Mouse (Mus musculus): ENCODE measurements around the gene Gm21883.
"Not testable (repeated sequence)": the region's sequence is repeated elsewhere in the genome, so short reads cannot be mapped to it uniquely, and the experiment has no call there.

Gm21883 gene

DNA sequence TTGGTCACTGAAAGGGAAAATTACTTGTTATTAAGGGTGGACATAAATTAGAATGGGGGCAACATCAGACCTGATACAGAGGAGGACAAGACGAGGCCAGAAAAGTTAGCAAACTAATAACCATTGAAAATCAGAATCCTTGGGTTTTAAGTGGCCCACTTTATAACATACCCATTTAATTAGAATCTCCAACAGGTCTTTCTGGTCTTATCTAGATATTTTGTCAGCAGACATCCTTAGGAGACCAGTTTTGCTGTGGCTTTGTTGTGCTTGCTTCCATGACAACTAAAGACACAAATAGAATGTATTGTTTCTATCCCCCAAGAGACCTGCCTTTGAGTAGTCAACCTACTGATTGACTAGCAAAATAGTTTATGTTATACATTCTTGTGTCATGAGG, at the start of gene Gm21883:
Gene Gm21883, minus strand, starts transcription at position 101 of the 400 bp plus-strand sequence.
- DNase-seq: not testable (repeated sequence)

DNA sequence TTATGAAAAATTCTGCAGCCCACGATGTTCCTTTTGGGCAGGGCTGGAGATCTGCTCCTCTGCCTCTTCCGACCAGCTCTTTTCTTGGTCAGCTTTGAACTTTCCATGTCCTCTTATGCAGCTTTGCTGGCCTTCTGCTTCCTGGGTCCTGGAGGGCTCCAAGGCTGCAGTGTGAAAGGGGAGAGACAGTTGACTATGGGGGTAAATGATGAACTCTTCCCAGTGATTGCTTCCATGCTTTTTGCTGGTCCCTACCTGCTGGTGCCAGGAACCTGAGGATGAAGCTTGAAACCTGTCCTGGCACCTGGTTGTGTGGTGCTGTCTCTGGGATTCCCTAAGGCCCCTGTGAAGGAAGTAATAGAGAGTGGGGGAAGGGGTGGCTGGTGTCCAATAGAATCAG, 44.7 kb upstream of the Gm21883 start, which contains the start of gene Spin2e:
Gene Spin2e, minus strand, starts transcription at position 101 of the 400 bp plus-strand sequence.
- DNase-seq: not testable (repeated sequence)
